Mouse (Mus musculus): ENCODE data around the gene Gm49373. TPM values are rescaled to one million over a fixed set of nuclear protein-coding genes. Genes with fewer than 3 reads are reported as not detected.

The Gm49373 gene
- total and polyA plus RNA-seq, 3 experiments: 0.27 to 0.30 TPM; not detected in 1

GRCm38 (mm10) chr9:21026849-21027248 lies 46.0 kb downstream of the Gm49373 start:
- no peaks in the 10 kb centered on the region for H3K36me3 ChIP-seq (ENCODE audit: control insufficient read depth, insufficient read depth, low read length)
- intact Hi-C loops (cut with DNase I): loop anchor here (5.0 kb wide), 1 partner anchor 125 kb away; no protein-coding TSS in a partner anchor
- peaks cover 3% of the 10 kb centered on the region for H3K4me1 ChIP-seq (ENCODE audit: control insufficient read depth, insufficient read depth, low read length)
- no peak for DNase-seq
- no peak overlapping the region for H3K4me3 ChIP-seq
- H3K27me3 ChIP-seq (ENCODE audit: control insufficient read depth, insufficient read depth, low read length): no peaks in the 10 kb centered on the region
- no peak overlapping the region for H3K9ac ChIP-seq (ENCODE audit: low read depth, low read length)
- H3K79me2 ChIP-seq (replicated peaks; ENCODE audit: control insufficient read depth, insufficient read depth, low read length): no peaks in the 10 kb centered on the region
- 85% methylated on average over 12 of the region's 12 CpGs for WGBS
- no peak overlapping the region for H3K27ac ChIP-seq
- TF ChIP-seq POLR2A (IDR thresholded peaks at IDR 0.05; ENCODE audit: insufficient read depth, low read depth, low read length) (no peak), CTCF (IDR thresholded peaks at IDR 0.05) (no peak), EP300 (IDR thresholded peaks at IDR 0.05; ENCODE audit: insufficient read depth, low read depth, low read length) (no peak)

- no peaks in the 10 kb centered on the region for H3K36me3 ChIP-seq (ENCODE audit: control insufficient read depth, insufficient read depth, low read length)
- no peak for DNase-seq
- H3K27ac ChIP-seq: no peak overlapping the region
- no peak overlapping the region for H3K9ac ChIP-seq (ENCODE audit: low read depth, low read length)
- H3K4me3 ChIP-seq: no peak overlapping the region
- no peaks in the 10 kb centered on the region for H3K27me3 ChIP-seq (ENCODE audit: control insufficient read depth, insufficient read depth, low read length)
- no peak for TF ChIP-seq CTCF (IDR thresholded peaks at IDR 0.05)
- no peak for TF ChIP-seq EP300 (IDR thresholded peaks at IDR 0.05; ENCODE audit: insufficient read depth, low read depth, low read length)
- no peak for TF ChIP-seq POLR2A (IDR thresholded peaks at IDR 0.05; ENCODE audit: insufficient read depth, low read depth, low read length)
- H3K4me1 ChIP-seq (ENCODE audit: control insufficient read depth, insufficient read depth, low read length): peaks cover 3% of the 10 kb centered on the region
- 78% methylated on average over 19 of the region's 19 CpGs for WGBS
- intact Hi-C loops (cut with DNase I): loop anchor here (5.0 kb wide), 1 partner anchor 123 kb away; no protein-coding TSS in a partner anchor
- no peaks in the 10 kb centered on the region for H3K79me2 ChIP-seq (replicated peaks; ENCODE audit: control insufficient read depth, insufficient read depth, low read length)
These were observed 47.6 kb downstream of the Gm49373 start for GRCm38 (mm10) chr9:21025258-21025810.

GRCm38 (mm10) chr9:21022726-21023125 lies 50.2 kb downstream of the Gm49373 start:
- H3K27me3 ChIP-seq (ENCODE audit: control insufficient read depth, insufficient read depth, low read length): no peaks in the 10 kb centered on the region
- no peak for DNase-seq
- 73% methylated on average over 1 of the region's 1 CpGs for WGBS
- no peak overlapping the region for H3K9ac ChIP-seq (ENCODE audit: low read depth, low read length)
- TF ChIP-seq EP300 (IDR thresholded peaks at IDR 0.05; ENCODE audit: insufficient read depth, low read depth, low read length) (no peak), CTCF (IDR thresholded peaks at IDR 0.05) (peak; percentile 26; the same call in 1 of the 2 replicates)
- no peaks in the 10 kb centered on the region for H3K36me3 ChIP-seq (ENCODE audit: control insufficient read depth, insufficient read depth, low read length)
- intact Hi-C loops (cut with DNase I): no loop called here
- H3K27ac ChIP-seq: no peak overlapping the region
- no peaks in the 10 kb centered on the region for H3K79me2 ChIP-seq (replicated peaks; ENCODE audit: control insufficient read depth, insufficient read depth, low read length)
- H3K4me1 ChIP-seq (ENCODE audit: control insufficient read depth, insufficient read depth, low read length): no peaks in the 10 kb centered on the region; the same call in 1 of the 2 replicates
- no peak overlapping the region for H3K4me3 ChIP-seq

DNA sequence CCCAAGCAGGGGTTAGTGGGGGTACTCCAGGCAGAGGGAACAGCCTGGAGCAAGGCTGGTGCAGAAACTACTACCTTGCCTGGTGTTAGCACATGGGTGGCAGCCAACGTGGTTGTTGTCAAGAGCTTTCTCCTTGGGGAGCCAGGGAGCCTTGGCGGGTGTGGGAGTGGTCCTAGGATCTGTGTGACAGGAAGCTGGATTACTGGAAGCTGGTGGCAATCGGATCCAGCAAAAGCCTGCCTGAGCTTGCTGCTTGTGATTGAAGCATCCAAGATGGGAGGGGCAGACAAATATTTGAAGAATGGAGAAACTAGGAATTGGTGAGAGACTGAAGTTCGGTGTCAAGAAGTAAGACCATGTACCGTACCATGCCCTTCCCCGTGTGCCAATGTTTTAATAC lies 50.6 kb downstream of the Gm49373 start:
- Histone ChIP-seq H3K9ac (ENCODE audit: low read depth, low read length) (no peak overlapping the region), H3K4me3 (no peak overlapping the region), H3K36me3 (ENCODE audit: control insufficient read depth, insufficient read depth, low read length) (no peaks in the 10 kb centered on the region), H3K27ac (no peak overlapping the region), H3K27me3 (ENCODE audit: control insufficient read depth, insufficient read depth, low read length) (no peaks in the 10 kb centered on the region), H3K79me2 (replicated peaks; ENCODE audit: control insufficient read depth, insufficient read depth, low read length) (no peaks in the 10 kb centered on the region), H3K4me1 (ENCODE audit: control insufficient read depth, insufficient read depth, low read length) (peaks cover 2% of the 10 kb centered on the region; the same call in 1 of the 2 replicates)
- 54% methylated on average over 6 of the region's 6 CpGs for WGBS
- DNase-seq: no peak
- TF ChIP-seq EP300 (IDR thresholded peaks at IDR 0.05; ENCODE audit: insufficient read depth, low read depth, low read length) (no peak), POLR2A (IDR thresholded peaks at IDR 0.05; ENCODE audit: insufficient read depth, low read depth, low read length) (no peak), CTCF (IDR thresholded peaks at IDR 0.05) (no peak)
- intact Hi-C loops (cut with DNase I): no loop called here

GRCm38 (mm10) chr9:21021363-21021762 lies 51.5 kb downstream of the Gm49373 start:
- no peak for DNase-seq
- Histone ChIP-seq H3K36me3 (ENCODE audit: control insufficient read depth, insufficient read depth, low read length) (no peaks in the 10 kb centered on the region), H3K4me3 (no peak overlapping the region), H3K9ac (ENCODE audit: low read depth, low read length) (no peak overlapping the region), H3K27ac (no peak overlapping the region), H3K4me1 (ENCODE audit: control insufficient read depth, insufficient read depth, low read length) (peaks cover 5% of the 10 kb centered on the region), H3K27me3 (ENCODE audit: control insufficient read depth, insufficient read depth, low read length) (no peaks in the 10 kb centered on the region), H3K79me2 (replicated peaks; ENCODE audit: control insufficient read depth, insufficient read depth, low read length) (no peaks in the 10 kb centered on the region)
- WGBS: 79% methylated on average over 3 of the region's 3 CpGs
- intact Hi-C loops (cut with DNase I): no loop called here
- no peak for TF ChIP-seq POLR2A (IDR thresholded peaks at IDR 0.05; ENCODE audit: insufficient read depth, low read depth, low read length)
- TF ChIP-seq CTCF (IDR thresholded peaks at IDR 0.05): no peak
- TF ChIP-seq EP300 (IDR thresholded peaks at IDR 0.05; ENCODE audit: insufficient read depth, low read depth, low read length): no peak

- Histone ChIP-seq H3K27me3 (ENCODE audit: control insufficient read depth, insufficient read depth, low read length) (no peaks in the 10 kb centered on the region), H3K36me3 (ENCODE audit: control insufficient read depth, insufficient read depth, low read length) (no peaks in the 10 kb centered on the region), H3K27ac (no peak overlapping the region), H3K4me1 (ENCODE audit: control insufficient read depth, insufficient read depth, low read length) (peaks cover 8% of the 10 kb centered on the region), H3K4me3 (no peak overlapping the region), H3K79me2 (replicated peaks; ENCODE audit: control insufficient read depth, insufficient read depth, low read length) (no peaks in the 10 kb centered on the region), H3K9ac (ENCODE audit: low read depth, low read length) (no peak overlapping the region)
- no peak for DNase-seq
- no peak for TF ChIP-seq EP300 (IDR thresholded peaks at IDR 0.05; ENCODE audit: insufficient read depth, low read depth, low read length)
- no peak for TF ChIP-seq CTCF (IDR thresholded peaks at IDR 0.05)
- no peak for TF ChIP-seq POLR2A (IDR thresholded peaks at IDR 0.05; ENCODE audit: insufficient read depth, low read depth, low read length)
- WGBS: 82% methylated on average over 2 of the region's 2 CpGs
- intact Hi-C loops (cut with DNase I): no loop called here
These were observed 54.3 kb downstream of the Gm49373 start for GRCm38 (mm10) chr9:21018600-21018999.

Measured in heart, adult 2 months (tissue).